Mouse (Mus musculus) T-helper 1 cell (primary cell): Measurements from ENCODE around the gene Paqr5.

Experiments
- in situ Hi-C: fragments of 300-600 bp; cut with MboI, MseI; formaldehyde crosslinking; loops from one replicate; pipeline ENCODE4 v1.15.1; 2025; ENCODE audit warnings: high pct_unique_total_duplicates

Gene Paqr5

DNA sequence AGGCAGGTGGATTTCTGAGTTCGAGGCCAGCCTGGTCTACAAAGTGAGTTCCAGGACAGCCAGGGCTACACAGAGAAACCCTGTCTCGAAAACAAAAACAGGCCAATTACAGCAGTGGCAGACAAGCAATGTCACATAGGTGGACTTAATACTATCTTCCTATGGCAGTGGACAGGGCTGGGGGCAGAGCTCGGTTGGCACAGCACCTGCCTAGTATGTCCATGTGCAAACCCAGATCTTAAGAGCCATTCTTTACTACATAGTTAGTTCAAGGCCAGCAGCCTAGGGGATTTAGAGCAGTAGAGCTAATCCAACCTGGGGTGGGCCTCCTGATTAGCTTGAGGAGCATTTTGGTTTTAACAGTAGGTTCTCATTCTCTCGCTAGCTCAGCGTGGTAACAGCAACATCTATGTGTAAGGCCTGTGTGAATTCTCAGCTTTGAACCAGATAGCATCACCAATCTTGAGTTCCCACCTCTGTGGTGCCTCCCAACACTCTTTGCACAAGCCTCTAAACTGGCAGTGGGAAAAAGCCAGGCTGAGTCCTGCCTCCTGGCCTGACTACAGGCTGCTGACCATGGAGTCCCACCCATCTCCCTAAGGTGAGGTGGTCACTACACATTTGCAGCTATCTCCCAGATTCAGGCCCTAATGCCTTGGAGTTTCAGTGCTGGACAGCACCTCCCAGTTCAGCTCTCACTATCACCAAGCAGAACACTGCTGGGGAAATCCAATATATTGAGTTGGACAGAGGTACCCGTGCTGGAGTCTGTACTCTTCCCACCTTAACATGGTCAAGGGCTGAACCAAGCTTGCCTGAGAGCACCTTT lies 115.1 kb downstream of the Paqr5 start:
- in situ Hi-C loops = no loop called here

DNA sequence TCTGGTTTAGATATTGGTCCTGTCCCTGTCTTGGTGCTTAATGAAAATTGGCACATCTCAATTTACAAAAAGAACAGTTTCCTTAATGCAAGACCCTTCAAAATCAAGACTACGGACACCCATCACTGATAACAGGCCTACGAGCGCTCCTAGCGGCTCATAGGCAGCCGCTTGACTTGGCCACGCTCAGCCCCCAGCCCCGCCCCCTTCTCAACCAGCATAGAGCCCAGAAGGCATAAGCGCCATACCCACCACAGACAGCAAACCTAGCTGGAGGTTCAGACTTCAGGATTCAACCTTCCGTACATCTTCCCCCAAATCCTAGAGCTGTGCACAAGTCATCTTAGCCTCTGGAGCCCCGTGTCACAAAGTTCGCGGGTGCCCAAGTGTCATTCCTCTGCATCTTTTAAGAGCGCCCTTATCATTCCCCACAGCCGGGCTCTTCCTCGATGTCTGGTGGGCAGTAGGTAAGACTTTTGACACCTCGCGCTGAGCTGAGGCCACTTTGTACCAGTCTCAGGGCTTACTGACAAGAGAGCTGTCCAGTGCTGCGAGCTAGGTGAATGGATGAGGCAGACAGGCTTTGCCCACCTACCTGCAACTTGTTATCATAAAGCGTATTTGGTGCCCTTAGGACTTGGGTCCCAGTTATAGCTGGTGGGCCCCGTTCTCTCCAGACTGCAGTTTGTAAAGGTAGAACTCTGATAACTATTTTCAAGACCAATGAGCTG lies 116.0 kb downstream of the Paqr5 start:
- in situ Hi-C loops = no loop called here

DNA sequence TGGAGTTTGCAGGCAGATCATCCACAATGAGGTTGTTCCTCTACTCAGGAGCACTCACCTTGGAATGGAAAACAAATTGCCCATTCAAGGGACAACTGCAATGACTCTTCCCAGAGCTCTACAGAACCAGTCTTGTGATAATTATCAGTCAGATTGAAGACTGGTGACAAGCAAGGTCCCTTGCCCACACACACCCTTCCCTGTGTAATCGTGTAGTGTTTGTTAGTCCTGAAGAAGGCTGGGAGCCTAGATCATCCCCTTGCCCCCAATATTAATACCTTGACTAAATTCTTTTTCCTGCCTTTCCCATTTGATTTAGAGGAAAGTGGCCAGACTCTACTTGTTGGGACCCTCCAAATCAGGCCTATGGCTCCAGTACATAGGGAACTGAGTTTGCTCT lies 117.0 kb downstream of the Paqr5 start:
- in situ Hi-C loops = no loop called here

DNA sequence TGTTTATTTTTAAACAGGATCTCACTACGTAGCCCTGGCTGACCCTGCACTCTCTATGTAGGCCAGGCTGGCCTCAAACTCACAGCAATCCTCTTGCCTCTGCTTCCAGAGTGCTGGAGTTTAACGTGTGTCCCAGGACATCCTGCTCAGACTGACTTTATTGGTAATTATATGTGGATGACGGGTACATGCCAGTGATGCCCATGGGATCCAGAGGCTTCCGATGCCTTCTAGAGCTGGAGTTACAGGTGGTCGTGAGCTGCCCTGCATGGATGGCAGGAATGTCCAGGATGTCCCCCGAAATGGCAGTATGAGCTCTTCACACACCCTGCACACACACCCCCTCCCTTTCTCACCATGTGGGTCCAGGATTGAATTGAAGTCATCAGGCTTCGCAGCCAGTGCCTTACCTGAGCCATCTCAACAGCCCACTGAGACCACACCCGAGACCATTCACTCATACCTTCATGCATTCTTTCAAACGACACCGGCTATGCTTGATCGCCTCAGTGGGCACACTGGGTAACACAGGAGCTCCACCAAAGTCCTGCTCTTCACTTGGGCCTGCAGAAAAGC lies 117.7 kb downstream of the Paqr5 start:
- in situ Hi-C loops = no loop called here

DNA sequence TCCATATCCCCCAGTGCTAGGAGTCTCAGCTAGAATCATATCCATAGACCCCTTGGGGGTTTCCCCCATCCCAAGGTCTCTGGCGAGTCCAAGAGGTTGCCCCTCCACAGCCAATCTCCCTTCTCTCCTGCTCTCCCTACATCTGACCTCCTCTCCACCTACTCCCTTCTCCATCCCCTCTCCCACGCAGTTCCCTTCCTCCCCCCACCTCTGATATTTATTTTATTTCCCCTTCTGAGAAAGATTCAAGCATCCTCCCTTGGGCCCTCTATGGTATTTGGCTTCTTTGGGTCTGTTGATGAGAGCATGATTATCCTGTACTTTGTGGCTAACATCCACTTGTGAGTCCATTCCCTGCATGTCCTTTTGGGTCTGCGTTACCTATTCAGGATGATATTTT lies 118.3 kb downstream of the Paqr5 start:
- in situ Hi-C loops = no loop called here

DNA sequence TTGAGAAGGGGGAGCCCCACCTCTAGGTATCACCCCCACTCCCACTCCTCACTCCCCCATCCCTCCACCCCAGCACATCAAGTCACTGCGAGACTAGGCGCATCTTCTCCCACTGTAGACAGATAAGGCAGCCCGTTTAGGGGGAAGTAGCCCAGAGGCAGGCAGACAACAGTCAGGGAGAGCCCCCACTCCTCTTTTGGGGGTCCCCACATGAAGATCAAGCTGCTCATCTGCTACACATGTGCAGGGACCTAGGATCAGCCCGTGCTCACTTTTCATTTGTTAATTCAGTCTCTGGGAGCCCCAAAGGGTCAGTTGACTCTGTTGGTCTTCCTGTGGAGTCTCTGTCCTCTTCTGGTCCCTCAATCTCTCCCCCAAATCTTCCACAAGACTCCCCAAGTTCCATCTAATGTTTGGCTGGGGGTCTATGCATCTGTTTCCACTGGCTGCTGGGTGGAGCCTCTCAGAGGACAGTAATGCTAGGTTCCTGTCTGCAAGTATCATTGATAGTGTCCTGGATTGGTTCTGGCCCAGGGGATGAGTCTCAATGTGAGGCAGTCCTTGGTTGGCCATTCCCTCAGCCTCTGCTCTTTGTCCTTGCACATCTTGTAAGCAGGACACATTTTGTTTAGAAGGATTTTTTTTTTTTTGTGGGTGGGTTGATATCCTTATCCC lies 118.9 kb downstream of the Paqr5 start:
- in situ Hi-C loops = no loop called here

DNA sequence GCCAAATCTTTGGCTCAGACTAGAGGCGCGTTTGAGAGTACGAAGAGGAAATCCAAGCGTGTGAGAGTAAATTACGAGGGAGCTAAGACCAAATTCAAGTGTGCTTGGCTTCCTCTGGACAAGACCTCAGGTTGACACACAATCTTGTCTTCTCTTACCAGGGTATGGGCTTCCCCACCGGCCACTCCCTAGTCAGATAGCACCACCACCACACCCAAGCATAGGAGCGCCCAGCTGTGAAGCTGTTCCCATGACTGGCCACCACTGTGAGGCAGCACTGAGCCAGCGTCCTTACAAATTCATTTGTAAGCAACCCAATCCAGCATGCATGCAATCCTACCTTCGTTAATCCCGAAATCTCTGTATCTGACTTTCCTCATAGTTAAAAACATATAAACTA lies 119.7 kb downstream of the Paqr5 start:
- in situ Hi-C loops = no loop called here

DNA sequence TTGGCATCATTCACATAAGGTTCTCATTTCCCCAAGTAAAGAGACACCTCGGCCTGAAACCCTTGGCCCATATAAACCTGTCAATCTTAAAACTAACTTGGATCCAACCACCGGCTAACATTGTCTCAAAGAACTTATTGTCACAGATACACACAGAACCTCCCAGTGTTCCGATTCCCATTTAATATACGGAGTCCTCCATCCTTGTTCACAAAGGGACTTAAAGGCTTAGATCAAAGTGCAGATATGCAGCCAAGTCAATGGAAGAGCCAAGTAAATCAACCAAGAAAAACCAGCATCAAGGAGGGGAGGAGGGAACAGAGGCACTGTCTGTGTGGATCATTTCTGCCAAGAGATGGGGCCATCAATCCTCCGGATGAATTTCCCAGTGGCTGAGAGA lies 121.1 kb downstream of the Paqr5 start:
- in situ Hi-C loops = no loop called here

DNA sequence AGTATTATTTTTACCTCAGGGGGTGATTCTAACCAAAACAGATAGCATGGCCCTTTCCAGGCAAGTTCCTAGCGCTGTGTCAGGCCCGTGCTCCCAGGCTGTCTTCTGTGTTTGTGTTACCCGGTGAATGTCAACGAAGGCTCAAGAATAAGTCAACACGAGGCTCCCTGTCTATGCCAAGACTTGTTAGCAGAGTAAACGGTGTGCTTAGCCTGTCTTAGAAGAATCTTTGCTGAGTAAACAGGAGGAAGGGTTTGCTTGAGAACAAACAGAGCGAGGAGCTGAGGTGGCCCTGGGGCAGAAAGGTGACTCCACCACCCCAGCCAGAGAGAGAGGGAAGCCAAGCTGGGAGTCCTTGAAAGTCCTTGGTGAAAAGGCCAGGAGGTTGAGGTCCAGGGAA lies 122.5 kb downstream of the Paqr5 start:
- in situ Hi-C loops = no loop called here
